Mouse (Mus musculus) T-cell, adult 2 months (primary cell): ENCODE results near the gene Nav2.

Experiments
- DNase-seq: peaks from one replicate; pipeline ENCODE4 v3.0.0; 2022; ENCODE audit warnings: low spot score

Nav2 gene

GRCm38 (mm10) chr7:49162079-49162478 is 253.6 kb downstream of the Nav2 start:
- no peak for DNase-seq

GRCm38 (mm10) chr7:49163789-49164188 is 255.3 kb downstream of the Nav2 start:
- no peak for DNase-seq

GRCm38 (mm10) chr7:49164868-49165267 is 256.4 kb downstream of the Nav2 start:
- DNase-seq: no peak

- DNase-seq: no peak
Measured at GRCm38 (mm10) chr7:49172926-49173325, 264.4 kb downstream of the Nav2 start.

GRCm38 (mm10) chr7:49175784-49176409 is 267.4 kb downstream of the Nav2 start:
- no peak for DNase-seq

GRCm38 (mm10) chr7:49176590-49177201 is 268.2 kb downstream of the Nav2 start:
- DNase-seq: no peak

GRCm38 (mm10) chr7:49178217-49178616 is 269.7 kb downstream of the Nav2 start:
- DNase-seq: no peak

- no peak for DNase-seq
Measured at GRCm38 (mm10) chr7:49181010-49181409, 272.5 kb downstream of the Nav2 start.

- no peak for DNase-seq
Measured at GRCm38 (mm10) chr7:49182427-49182826, 273.9 kb downstream of the Nav2 start.

- no peak for DNase-seq
Measured at GRCm38 (mm10) chr7:49183696-49184095, 275.2 kb downstream of the Nav2 start.

- DNase-seq: no peak
Measured at GRCm38 (mm10) chr7:49185991-49186390, 277.5 kb downstream of the Nav2 start.

- no peak for DNase-seq
Measured at GRCm38 (mm10) chr7:49189364-49189763, 280.8 kb downstream of the Nav2 start.

GRCm38 (mm10) chr7:49190231-49190985 is 281.9 kb downstream of the Nav2 start:
- DNase-seq: no peak

GRCm38 (mm10) chr7:49191081-49191678 is 282.7 kb downstream of the Nav2 start:
- no peak for DNase-seq

GRCm38 (mm10) chr7:49192061-49192695 is 283.7 kb downstream of the Nav2 start:
- DNase-seq: no peak

GRCm38 (mm10) chr7:49195711-49196147 is 287.2 kb downstream of the Nav2 start:
- no peak for DNase-seq

- DNase-seq: no peak
Measured at GRCm38 (mm10) chr7:49199366-49199765, 290.9 kb downstream of the Nav2 start.

GRCm38 (mm10) chr7:49200270-49200669 is 291.8 kb downstream of the Nav2 start:
- DNase-seq: no peak

- no peak for DNase-seq
Measured at GRCm38 (mm10) chr7:49202971-49203370, 294.5 kb downstream of the Nav2 start.

- DNase-seq: no peak
Measured at GRCm38 (mm10) chr7:49204856-49205255, 296.3 kb downstream of the Nav2 start.

- no peak for DNase-seq
Measured at GRCm38 (mm10) chr7:49205551-49205950, 297.0 kb downstream of the Nav2 start.
